Mouse (Mus musculus): ENCODE measurements around the gene Stam2. TPM values are rescaled to one million over a fixed set of nuclear protein-coding genes. Genes with fewer than 3 reads are reported as not detected.

Gene Stam2
- total RNA-seq (2012; rRNA removed) (9.3 and 10.3 TPM in 2 replicates), total RNA-seq (2014; rRNA removed) (16.5 and 20.7 TPM in 2 replicates), polyA plus RNA-seq (2012; ENCODE audit: insufficient read length, low read depth) (19.8 and 20.5 TPM in 2 replicates)

DNA sequence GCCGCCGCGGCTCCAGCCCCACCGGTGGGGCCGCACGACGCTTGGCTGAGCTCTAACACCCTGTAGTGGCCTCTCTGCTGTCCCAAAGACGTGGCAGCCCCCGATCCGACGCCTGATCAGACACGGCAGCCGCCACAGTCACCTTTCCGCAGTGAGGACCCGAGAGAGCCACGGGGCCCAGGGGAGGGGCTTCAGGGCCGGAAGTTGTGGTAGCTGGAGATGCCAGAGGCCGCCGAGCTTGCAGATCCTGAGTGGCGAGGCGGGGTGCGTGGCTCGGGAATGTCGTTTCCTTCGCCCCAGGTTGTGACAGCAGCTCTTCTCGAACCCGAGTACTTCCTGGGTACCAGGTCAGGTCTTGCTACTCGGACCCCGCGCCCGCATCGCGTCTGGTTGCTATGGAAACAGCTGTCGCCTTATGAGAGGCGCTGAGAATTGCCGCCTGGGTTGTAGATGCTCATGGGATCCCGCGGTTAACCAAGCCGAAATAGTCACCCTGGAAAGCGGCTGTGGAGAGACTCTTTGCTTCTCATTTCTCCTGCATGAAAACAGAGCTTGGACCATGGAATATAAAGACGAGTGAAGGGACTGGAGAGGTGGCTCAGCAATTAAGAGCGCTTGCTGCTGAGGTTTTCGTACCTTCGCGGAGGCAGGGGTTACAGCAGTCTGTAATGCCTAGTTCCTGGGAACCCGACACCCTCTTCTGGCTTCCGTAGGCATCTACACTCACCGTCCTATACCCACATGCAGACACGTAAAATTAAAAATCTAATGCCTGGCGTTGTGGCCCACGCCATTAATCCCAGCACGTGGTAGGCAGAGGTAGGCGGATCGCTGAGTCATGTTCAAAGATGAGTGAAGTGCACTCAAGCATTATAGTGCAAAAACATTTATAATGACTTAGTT is at the start of gene Stam2:
TSS of gene Stam2 (minus strand) at position 26 of the 903 bp plus-strand sequence.
- dilution Hi-C loops (cut with MboI; ENCODE audit: extremely low pct_ligation_motif_present, extremely low pct_unique_long_range_greater_than_20kb, low sequenced_read_pairs), result no loop called here
- Histone ChIP-seq H3K27me3 (replicated peaks) (no peaks in the 10 kb centered on the region), H3K9me3 (replicated peaks; ENCODE audit: low read length) (no peaks in the 10 kb centered on the region), H3K4me2 (ENCODE audit: insufficient read depth, low read depth, poor library complexity, severe bottlenecking) (peak within 1 kb of the TSS; percentile 45; the same call in 1 of the 2 replicates), H3K79me2 (replicated peaks; ENCODE audit: control insufficient read depth, extremely low read depth, insufficient read depth, poor library complexity, severe bottlenecking) (peaks cover 7% of the 10 kb centered on the region), H3K4me1 (ENCODE audit: control insufficient read depth in 1 of 2, insufficient read depth in 2 of 2) (peaks cover 0 to 19% of the 10 kb centered on the region in 2 experiments; a peak in 1 of 4 replicates), H3K4me3 (replicated peaks in 1 of 3; ENCODE audit: low read depth in 2 of 3, low read length in 2 of 3, poor library complexity in 1 of 3) (peak within 1 kb of the TSS; percentile 83 to 91 (median 89)), H3K9ac (ENCODE audit: insufficient read depth, low read depth) (peak within 1 kb of the TSS; percentile 64), H3K36me3 (replicated peaks in 1 of 2; ENCODE audit: control insufficient read depth in 1 of 2, insufficient read depth in 1 of 2, low read length in 1 of 2) (peaks cover 3 to 24% of the 10 kb centered on the region in 2 experiments), H3K27ac (ENCODE audit: insufficient read depth, low read depth) (peak within 1 kb of the TSS; percentile 72)
- no peak for TF ChIP-seq MAFK (IDR thresholded peaks at IDR 0.05; ENCODE audit: insufficient replicate concordance, low read length)
- TF ChIP-seq ZKSCAN1 (IDR thresholded peaks at IDR 0.05; ENCODE audit: borderline replicate concordance, low read depth, low read length), result no peak
- peak; percentile 83; the same call in 1 of the 2 replicates for TF ChIP-seq ELF1 (IDR thresholded peaks at IDR 0.05; ENCODE audit: low read depth, low read length)
- 0 out of 2 replicates have a peak, but pooled peaks have one; percentile 28 for TF ChIP-seq MYC (IDR thresholded peaks at IDR 0.05; ENCODE audit: low read depth, low read length)
- TF ChIP-seq BHLHE40 (IDR thresholded peaks at IDR 0.05; ENCODE audit: low read depth, low read length), result no peak
- TF ChIP-seq IRF4 (IDR thresholded peaks at IDR 0.05; ENCODE audit: low read depth, low read length), result no peak
- TF ChIP-seq HCFC1 (IDR thresholded peaks at IDR 0.05; ENCODE audit: low read depth, low read length), result peak; percentile 78
- peak; percentile 39 for TF ChIP-seq USF1 (IDR thresholded peaks at IDR 0.05; ENCODE audit: low read depth, low read length)
- TF ChIP-seq SIN3A (IDR thresholded peaks at IDR 0.05; ENCODE audit: low read length), result peak; percentile 79
- TF ChIP-seq RCOR1 (conservative IDR thresholded peaks at IDR 0.05; ENCODE audit: low read depth, low read length), result no peak
- peak; percentile 98 for TF ChIP-seq MAX (IDR thresholded peaks at IDR 0.05; ENCODE audit: low read length)
- peak in 1 of 2 experiments; percentile 14; a peak in 2 of 4 replicates for TF ChIP-seq CTCF (conservative IDR thresholded peaks at IDR 0.05 in 1 of 2, IDR thresholded peaks at IDR 0.05 in 1 of 2; ENCODE audit: low read depth in 2 of 2, low read length in 2 of 2)
- TF ChIP-seq NELFE (IDR thresholded peaks at IDR 0.05; ENCODE audit: low read depth, low read length), result 0 out of 2 replicates have a peak, but pooled peaks have one; percentile 4
- peak; percentile 77 for TF ChIP-seq POLR2A (IDR thresholded peaks at IDR 0.05; ENCODE audit: low read depth, low read length)
- peak; percentile 60; the same call in 1 of the 2 replicates for TF ChIP-seq MXI1 (IDR thresholded peaks at IDR 0.05; ENCODE audit: low read depth, low read length)
- peak; percentile 74; the same call in 1 of the 2 replicates for TF ChIP-seq KAT2A (IDR thresholded peaks at IDR 0.05; ENCODE audit: insufficient replicate concordance, low read length)
- peak; percentile 84 for DNase-seq (ENCODE audit: extremely low read depth)
- in situ Hi-C loops (cut with MboI; ENCODE audit: low pct_ligation_motif_present, low pct_unique_long_range_greater_than_20kb, low sequenced_read_pairs), result loop anchor here (5.0 kb wide), 1 partner anchor 110 kb away; no protein-coding TSS in a partner anchor

DNA sequence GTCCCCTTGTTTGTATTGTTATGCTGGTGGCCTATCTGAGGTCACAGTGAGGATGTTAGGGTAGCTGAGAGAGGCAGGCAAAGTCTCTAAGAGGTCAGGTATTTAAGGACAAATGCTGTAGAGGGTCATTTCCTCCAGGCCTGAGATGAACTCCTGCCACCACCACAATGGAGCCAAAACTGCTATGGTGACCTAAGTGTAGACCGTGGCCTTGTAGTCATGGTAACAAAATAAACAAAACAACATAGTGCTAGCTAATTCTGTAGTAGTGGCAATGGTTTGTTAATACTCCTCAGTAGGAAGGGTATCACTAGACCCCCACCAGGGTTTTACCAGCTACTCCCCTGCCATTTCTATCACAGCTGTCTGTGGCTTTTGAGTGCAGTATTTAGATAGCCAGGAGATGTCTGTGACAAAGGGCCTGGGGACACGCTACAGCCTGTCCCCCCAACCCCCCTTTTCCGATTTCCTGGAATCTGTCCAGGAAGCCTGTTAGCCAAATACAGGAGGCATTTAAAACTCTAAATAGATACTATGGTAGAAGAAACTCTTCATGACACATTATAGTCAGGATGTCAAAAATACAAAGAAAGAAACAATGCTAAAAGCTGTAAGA is 43.1 kb upstream of the Stam2 start:
- peaks cover 0 to 3% of the 10 kb centered on the region in 2 experiments; a peak in 1 of 4 replicates for H3K4me1 ChIP-seq (ENCODE audit: control insufficient read depth in 1 of 2, insufficient read depth in 2 of 2)
- in situ Hi-C loops (cut with MboI; ENCODE audit: low pct_ligation_motif_present, low pct_unique_long_range_greater_than_20kb, low sequenced_read_pairs), result no loop called here
- TF ChIP-seq NELFE (IDR thresholded peaks at IDR 0.05; ENCODE audit: low read depth, low read length) (no peak), USF1 (IDR thresholded peaks at IDR 0.05; ENCODE audit: low read depth, low read length) (no peak), CTCF (conservative IDR thresholded peaks at IDR 0.05 in 1 of 2, IDR thresholded peaks at IDR 0.05 in 1 of 2; ENCODE audit: low read depth in 2 of 2, low read length in 2 of 2) (no peak), ZMIZ1 (IDR thresholded peaks at IDR 0.05; ENCODE audit: low read depth, low read length) (no peak), GABPA (IDR thresholded peaks at IDR 0.05; ENCODE audit: insufficient replicate concordance, low read depth, low read length) (no peak), POLR2AphosphoS2 (IDR thresholded peaks at IDR 0.05; ENCODE audit: low read depth, low read length) (no peak), JUND (conservative IDR thresholded peaks at IDR 0.05; ENCODE audit: low read depth, low read length) (no peak), USF2 (conservative IDR thresholded peaks at IDR 0.05; ENCODE audit: low read depth, low read length) (no peak), JUN (IDR thresholded peaks at IDR 0.05; ENCODE audit: insufficient read depth, low read depth, low read length) (no peak), BHLHE40 (IDR thresholded peaks at IDR 0.05; ENCODE audit: low read depth, low read length) (no peak), TBP (conservative IDR thresholded peaks at IDR 0.05; ENCODE audit: low read depth, low read length) (no peak), ETS1 (conservative IDR thresholded peaks at IDR 0.05; ENCODE audit: low read depth, low read length) (no peak)
- no peaks in the 10 kb centered on the region for H3K9me3 ChIP-seq (replicated peaks; ENCODE audit: low read length)
- no peak overlapping the region for H3K4me3 ChIP-seq (replicated peaks in 1 of 3; ENCODE audit: low read depth in 2 of 3, low read length in 2 of 3, poor library complexity in 1 of 3)
- no peaks in the 10 kb centered on the region for H3K36me3 ChIP-seq (replicated peaks in 1 of 2; ENCODE audit: control insufficient read depth in 1 of 2, insufficient read depth in 1 of 2, low read length in 1 of 2)
- no peak overlapping the region for H3K27ac ChIP-seq (ENCODE audit: insufficient read depth, low read depth)
- no peak overlapping the region for H3K4me2 ChIP-seq (ENCODE audit: insufficient read depth, low read depth, poor library complexity, severe bottlenecking)
- no peaks in the 10 kb centered on the region for H3K79me2 ChIP-seq (replicated peaks; ENCODE audit: control insufficient read depth, extremely low read depth, insufficient read depth, poor library complexity, severe bottlenecking)
- no peak overlapping the region for H3K9ac ChIP-seq (ENCODE audit: insufficient read depth, low read depth)
- H3K27me3 ChIP-seq (replicated peaks), result no peaks in the 10 kb centered on the region
- dilution Hi-C loops (cut with MboI; ENCODE audit: extremely low pct_ligation_motif_present, extremely low pct_unique_long_range_greater_than_20kb, low sequenced_read_pairs), result no loop called here
- no peak for DNase-seq (ENCODE audit: extremely low read depth)
